Mouse (Mus musculus) adrenal gland, postnatal 36 days (tissue): ENCODE results near the gene Arsg. TPM values are rescaled to one million over a fixed set of nuclear protein-coding genes. Genes with fewer than 3 reads are reported as not detected.
"Not testable (repeated sequence)": the region's sequence is repeated elsewhere in the genome, so short reads cannot be mapped to it uniquely, and the experiment has no call there.

ENCODE experiments used
- DNase-seq, 2 experiments: peaks; one replicate each; pipeline ENCODE4 v3.0.0; 2021; ENCODE audit warnings: mixed read lengths in 1 of 2
- total RNA-seq, 2 experiments: library from RNA; stranded (reverse); gene quantifications; 2 replicates each; pipeline ENCODE4 v1.2.3; 2021

Arsg gene
- total RNA-seq, 2 experiments from 2014 or later, result 5.3 to 7.1 TPM

DNA sequence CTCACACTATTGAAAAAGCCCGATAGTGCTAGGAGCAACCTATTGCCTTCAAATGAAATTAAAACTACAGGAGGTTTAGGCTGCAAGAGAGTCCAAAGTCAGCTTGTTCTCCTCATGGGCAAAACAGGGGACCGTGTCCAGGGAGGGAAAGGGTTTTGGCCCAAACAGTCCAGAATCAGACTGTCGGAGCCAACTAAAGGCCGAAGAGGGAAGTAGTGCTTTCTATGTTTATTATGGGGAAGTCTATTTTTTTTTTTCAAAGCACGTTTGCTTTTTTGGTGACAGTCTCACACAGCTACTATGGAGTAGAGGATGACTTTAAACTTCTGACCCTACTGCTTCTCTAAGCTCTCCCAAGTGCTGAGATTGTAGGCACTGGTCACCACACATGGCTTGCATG is 5.0 kb upstream of the Arsg start:
- DNase-seq, result no peak

DNA sequence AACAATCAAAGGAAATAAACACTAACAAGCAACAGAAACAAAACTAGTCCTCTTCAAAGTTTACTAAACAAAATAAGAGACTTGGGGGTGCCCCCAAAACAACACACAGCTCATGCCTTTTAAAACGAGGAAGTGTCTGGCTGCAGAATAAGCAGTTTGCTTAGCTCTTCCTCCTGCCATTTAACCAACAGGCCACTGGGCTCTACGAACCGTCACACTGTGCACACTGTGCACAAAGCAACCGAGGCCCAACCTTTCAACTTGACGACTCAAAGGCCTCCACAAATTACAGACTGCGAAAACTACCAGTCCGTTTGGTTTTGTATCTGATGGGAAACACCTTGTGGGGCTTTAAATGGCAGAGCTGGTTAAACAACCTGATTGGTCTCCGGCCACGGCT is 3.0 kb upstream of the Arsg start:
- DNase-seq, result no peak

DNA sequence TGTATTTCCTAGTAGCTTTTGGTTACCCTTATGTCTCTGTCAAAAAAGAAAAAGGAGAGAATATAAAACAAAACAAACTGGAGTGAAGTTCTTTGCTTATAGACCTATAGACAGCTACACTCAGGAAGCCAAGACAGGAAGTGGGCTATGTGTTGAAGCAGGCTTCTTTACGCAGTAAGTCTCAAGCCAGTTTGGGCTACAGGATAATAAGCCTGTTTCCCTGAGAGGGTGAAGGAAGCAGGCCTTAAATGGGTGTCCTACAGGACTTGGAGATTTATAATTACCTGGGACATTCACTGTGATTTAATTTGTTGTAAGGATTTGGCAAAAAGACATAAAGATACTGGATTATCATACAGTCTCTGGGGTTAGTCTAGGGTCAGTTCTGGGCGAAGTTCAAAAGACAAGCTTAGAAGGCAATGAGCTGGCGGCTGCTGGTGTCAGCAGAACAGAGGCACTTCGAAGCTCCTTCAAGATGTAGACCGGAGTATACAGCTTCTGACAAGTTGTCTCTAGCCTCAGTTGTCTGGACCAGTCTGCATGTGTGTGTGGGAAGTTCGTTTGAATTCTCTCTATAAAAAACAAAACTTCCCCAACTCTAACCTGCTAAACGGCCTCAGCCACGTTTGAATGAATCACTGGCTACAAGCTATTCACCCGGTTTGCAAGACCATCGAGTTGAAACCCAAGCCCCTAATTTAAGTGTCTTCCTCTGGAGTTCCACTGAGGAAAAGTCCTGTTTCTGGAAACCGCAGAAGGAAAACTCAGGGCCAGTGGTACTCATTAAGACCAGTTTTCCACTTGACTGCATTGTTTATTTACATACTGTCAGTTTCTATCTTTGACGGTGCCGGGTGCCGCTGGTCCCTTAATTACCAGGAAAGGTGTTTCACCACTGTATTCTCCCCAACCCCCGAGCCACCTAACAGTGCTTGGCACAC is 2.0 kb upstream of the Arsg start:
- DNase-seq, result no peak

DNA sequence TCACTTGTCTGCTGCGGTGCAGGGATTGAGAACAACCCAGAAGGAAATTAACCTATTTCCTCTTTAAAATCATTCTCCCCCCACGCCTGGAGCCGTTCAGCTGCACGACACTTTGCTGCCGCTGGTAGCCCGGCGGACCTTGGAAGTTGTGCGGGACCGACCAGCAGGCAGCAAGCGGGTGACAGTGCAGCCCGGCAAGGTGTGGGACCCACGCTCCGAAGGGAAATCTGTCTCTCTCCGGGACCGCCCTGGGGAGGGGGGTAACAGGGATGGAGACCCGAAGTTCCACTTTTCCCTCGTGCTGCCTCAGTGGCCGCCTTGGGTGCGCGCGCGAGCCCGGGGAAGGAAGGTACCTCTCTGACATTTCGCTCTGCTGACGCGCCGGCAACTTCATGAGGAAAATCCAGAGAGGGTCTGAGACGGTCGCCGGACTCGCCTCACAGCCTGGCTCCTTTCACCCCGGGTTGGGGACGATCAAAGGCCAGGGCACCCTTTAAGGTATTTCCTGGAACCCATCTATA is 943 bp upstream of the Arsg start:
- peak; percentile 25 to 44 for DNase-seq

DNA sequence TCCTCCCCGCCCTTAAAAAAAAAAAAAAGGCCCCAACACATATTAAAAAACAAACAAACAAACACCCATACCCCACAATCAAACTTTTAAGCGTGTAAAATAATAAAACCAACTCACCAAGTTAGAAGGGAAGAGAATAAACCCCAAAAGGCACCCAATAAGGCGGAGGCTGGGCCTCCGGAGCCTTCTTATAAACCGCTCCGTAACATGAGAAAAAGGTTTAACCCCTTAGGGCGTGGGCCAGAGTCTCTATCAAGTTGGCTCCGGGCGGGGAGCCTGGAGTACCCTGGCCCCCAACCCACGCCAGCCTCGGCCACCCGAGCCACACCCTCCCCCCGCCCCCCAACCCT is 378 bp upstream of the Arsg start:
- DNase-seq, result no peak

DNA sequence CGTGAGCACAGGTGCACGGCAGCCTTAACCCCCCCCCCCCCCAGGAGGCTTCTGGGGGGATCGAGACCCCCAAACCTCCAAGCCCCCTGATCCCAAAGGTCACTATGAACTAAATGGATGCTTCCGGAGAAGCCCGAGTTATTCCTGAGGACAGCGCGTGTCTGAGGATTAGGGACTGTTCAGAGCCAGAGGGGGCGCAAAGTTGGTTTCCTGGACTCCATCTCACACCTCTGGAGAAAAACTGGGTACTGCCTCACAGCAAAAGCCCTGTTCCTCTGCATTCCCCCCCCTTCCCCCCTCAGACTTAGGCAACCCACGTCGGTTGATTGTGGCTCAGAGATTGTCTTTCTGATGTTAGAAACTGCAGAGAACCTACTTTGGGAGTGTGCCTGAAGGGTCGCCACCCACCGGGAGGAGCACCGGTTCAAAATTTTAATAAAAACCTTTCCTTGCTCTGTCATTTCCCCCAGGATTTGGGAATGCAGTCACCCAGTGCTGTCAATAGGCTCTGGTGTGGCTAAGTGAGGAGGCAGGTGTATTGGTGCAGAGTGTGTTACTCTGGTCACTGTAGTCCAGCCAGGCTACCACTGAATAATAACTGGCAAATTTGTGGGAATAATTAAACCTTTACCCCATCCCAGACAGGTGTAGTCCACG is 1.0 kb downstream of the Arsg start:
- no peak for DNase-seq

DNA sequence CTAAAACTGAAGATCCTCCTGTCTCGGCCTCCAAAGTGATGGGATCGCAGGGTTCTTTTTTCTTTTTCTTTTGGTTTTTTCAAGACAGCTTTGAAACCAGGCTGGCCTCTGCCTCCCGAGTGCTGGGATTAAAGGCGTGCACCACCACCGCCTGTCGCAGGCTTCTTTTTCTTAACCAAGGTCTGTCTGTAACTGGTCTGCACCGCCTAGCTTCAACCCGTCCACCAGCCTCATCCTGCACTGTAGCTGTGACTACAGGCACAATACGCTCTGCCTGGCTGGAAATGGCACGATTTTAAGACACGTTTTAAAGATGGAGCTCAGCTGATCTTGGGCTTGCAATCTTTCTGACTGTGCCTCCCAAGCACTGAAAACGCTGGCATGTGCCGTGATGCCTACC is 1.7 kb downstream of the Arsg start:
- DNase-seq, result no peak

DNA sequence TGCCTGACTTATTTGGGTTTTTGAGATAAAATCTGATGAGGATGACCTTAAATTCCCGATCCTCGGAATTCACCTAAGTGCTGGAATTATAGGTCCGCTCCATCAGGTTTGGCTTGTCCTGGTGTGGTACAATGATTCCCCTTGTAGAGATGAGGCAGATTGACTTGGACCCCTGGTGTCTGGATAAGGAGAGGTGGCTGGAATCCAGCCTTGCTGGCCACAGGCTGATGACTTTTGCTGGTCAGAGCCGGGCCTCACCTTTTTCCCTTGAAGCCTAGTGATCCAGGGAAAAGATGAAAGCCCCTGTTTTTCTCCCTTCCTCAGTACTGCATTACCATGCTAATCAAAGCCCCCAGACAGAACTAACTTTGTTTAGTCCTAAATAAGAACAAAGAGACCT is 2.5 kb downstream of the Arsg start:
- DNase-seq, result no peak

DNA sequence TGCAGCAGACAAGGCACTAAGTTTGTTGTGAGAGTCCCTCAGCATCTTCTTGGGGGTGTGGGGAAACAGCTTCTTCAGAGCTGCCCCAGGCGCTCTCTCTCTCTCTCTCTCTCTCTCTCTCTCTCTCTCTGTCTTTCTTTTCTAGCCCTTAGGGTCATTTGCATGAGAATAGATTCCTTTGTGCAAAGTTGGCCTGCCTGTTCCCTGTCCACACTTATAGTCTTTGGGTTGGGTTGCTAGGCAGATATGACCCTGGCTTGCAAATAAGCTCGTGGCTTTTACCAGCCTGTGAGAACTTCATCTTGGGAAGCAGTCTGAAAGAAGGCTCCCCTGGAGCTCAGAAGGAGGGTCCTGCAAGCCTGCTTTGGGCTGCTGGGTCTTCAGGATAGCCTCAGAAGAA is 3.1 kb downstream of the Arsg start:
- DNase-seq, result no peak

DNA sequence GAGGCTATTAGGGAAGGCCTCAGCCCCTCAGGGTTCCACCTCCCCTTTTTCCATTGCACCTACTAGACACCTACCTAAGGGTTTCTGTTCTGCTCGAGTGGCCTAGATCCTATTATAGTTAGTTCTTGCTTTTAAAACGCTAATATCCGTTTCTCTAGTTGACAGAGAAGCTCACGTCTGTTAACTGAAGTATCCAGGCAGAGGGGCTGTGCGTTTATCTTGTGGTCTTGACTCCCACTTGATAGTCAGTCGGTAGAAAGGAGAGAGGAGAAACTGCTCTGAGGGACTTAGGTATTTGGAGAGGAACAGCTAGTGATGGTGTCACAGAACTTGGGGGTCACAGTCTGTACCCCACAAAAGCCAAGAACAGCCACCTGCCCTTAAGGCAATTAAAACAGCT is 3.5 kb downstream of the Arsg start:
- no peak for DNase-seq

DNA sequence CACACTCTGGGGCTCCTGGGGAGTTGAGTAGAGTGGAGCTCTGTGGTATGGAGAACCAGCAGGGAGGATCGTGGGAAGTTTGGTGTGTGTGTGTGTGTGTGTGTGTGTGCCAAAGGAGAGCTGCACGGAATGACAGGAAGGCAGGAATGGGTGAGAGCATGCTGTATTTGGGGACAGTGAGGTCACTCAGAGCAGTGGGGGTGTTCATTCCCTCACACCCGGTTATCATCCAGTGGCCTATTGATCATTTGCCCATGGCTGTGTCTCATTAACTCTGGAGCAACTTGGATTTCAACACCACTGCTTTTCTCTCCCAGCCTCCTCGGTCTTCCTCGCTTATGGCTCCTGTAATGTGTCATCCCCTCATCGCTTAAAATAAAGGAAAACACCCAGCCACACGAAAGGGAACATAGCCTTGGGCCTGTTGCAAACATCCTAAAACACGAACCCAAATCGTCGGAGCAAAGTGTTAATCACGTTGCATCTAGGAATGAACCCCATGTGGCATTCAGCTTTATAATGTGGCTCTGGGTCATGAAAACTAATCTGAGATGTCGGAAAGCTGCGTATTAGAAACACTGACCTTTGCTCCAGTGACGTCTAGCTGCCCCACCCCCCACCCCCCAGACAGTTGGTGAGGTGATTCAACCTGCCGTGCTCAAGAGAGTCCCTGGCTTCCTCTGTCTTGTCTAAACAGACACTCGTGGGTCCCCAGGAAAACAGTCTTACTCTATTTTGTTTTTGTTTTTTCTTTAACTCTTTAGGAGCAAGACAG is 4.6 kb downstream of the Arsg start:
- DNase-seq, result no peak

DNA sequence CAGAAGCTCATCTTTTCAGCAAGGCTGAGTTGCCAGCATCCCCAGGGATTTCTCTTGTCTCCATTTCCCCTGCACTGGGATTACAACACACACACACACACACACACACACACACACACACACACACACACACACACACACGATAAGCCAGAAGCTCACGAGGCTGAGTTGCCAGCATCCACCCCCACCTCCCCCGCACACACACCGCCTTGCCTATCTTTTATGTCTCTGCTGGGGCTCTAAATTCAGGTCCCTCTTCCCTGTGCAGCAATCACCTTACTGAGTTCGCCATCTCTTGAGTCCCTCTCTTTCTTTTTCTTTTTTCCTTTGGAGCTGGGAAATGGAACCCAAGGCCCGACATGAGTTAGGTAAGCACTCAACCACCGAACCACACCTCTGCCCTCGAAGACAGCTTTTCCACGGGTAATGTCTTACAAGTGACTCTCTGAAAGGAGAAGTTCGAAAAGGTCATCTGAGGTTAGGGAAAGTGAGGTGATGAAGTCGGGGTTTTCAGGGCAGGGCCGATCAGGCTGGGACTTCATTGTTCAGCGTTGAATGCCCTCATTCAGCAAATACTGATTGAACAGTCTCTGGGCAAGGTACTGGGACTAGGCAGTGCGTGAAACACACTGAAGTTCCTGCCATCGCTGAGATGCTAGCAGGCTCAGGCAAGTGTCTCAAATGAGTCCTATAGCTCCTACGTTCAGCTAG is 6.6 kb downstream of the Arsg start:
- no peak for DNase-seq

DNA sequence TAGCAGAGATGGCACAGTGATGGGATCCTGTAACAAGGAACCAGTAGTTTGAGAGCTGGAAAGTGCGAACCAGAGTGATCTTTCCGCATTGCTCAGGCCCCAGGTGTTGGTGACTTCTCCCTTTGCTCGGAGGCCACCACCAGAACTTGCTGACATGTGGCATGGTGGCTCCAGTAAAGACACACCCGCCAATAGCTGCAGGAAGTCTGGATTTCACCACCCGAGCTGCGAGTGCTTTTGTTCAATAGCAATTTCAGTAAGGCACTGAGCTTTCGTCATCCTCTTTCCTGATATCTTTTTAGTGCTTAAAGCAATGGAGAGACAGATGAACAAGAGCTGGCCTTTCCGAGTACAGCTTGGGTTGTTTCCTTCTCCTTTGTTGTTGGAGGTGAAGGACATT is 7.3 kb downstream of the Arsg start:
- no peak for DNase-seq

DNA sequence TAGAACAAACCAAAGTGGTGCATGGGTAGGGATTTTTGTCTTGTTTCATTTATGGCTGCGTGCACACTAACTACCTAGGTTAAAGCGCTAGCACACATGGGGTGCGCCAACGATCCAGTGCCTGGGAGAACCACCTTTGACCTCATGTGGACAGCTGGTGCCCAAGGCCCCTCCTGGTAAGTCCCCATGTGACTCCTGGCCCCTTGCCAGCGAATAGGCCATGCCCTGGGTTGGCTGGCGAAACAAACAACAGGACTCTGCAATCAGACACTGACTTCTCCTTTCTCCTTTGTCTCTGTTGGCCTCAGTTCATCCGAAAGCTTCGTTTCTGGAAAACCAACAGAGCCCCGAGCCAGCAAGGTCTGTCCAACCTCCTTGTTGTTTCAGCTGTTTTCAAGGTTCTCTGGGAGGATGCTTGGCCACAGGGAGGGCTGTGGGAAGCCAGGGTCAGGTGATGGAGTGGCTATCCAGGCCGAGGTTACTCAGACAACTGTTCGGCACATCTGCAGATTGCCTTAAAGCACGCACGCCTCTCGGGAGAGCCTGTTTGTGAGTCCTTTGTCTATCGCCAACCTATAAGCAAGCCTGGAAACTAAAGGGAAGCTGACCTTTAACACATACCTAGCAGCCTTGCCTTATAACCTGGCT is 12.3 kb downstream of the Arsg start:
- DNase-seq, result peak in 1 of 2 experiments; percentile 45

DNA sequence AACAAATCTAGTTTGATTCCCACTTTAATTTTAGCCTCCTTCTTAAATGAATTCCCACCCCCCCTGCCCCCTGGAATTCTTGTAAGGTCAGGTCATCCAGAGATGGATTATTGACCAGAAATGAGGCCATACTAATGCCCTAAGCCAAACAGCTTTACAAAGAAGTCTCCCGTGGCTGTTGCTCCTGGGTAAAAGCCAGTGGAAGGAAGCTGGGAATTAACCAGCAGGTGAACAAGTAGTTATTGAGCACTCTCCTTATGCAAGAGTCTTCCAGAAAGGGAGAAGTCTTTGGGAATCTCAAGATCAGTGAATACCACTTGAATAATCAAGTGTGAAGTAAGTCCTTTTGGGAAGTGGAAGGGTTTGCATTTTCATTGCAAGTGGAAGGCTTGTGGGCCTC is 13.9 kb downstream of the Arsg start:
- DNase-seq, result no peak

DNA sequence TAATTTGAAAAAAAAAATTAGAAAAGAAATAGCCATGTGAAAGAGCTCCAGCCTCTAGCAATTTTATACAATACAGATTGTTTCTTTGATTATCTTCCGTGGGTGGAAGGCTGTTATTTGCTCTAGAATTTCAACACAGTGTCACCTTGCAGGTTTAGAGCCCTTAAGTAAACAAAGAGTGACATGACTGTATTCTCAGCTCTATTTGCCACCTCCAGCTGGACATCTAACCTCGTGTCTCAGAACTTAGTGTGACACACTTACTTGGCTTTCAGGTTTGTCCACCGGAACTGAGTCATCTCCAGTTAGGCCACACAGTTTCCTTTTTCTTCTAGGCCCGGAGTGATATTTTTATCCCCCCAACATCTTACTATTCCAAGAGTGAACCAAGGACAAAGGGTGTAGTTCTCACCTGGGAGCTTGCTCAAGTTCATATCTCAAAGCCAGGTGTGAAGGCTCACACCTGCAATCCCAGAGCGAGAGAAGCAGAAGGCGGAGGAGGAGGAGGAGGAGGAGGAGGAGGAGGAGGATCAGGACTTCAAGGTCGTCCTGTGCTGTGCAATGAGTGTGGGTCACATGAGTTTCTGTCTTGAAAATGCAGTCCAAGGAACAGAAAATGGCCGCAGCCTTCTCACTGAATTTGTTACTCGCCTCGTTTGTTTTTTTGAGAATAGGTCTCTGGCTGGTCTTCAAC is 15.0 kb downstream of the Arsg start:
- no peak for DNase-seq

DNA sequence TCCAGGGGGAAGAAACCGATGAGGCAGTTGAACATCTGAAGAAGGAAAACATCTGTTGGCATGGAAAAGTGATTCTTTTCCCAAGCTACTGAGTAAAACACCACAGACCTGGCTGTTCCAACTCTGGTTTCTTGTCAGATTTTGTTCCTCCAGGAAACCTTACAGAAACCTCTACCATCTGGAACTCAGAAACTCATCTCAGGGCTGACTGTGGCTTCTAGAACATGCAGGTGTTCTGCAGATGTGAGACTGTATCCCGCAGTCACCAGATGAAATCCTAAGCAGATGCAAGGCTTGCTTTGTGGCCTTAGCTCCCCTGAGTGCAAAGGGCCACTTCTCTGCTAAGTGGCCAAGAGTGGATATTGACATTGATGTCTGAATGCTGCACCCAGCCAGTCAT is 16.6 kb downstream of the Arsg start:
- DNase-seq, result no peak

DNA sequence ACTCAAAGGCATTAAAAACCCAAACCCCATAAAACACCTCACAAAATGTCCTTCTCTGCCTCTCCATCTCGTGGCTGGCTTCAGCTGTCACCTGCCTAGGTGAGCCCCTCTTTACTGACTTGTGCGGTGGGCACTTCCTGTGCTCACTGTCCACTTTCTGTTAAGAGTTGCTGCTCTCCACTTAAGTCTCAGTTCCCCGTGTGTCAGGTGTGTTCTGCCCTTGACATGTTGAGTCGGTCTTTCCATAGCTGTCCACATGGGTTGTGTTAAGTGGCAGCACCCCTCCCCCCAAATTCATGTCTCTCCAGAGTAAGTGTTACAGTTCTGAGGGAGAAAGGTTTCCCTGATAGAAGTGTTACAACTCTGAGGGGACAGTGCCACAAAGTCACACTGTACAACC is 18.7 kb downstream of the Arsg start:
- no peak for DNase-seq

DNA sequence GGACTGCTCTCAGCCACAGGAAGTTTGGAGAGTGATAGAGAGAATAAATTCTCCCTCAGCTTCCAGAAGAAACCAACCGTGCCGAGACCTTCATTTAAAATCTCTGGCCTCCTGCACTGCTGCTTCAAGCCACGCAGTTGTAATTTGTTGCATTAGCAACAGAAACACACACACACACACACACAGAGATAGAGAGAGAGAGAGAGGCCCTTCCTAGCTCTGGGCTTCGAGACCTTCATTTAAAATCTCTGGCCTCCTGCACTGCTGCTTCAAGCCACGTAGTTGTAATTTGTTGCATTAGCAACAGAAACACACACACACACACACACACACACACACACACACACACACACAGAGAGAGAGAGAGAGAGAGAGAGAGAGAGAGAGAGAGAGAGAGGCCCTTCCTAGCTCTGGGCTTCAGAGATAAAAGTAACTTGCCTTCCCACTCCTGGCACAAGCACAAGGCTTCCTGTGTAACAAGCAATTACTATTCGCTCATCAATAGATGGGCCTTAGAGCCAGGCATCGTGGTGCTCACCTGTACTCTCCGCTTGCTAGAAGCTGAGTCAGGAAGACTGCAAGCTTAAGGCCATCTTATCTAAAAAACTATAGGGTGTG is 19.8 kb downstream of the Arsg start:
- not testable (repeated sequence) for DNase-seq
